ENCODE assay signal across 8 mouse cellular contexts in the genomic region with DNA sequence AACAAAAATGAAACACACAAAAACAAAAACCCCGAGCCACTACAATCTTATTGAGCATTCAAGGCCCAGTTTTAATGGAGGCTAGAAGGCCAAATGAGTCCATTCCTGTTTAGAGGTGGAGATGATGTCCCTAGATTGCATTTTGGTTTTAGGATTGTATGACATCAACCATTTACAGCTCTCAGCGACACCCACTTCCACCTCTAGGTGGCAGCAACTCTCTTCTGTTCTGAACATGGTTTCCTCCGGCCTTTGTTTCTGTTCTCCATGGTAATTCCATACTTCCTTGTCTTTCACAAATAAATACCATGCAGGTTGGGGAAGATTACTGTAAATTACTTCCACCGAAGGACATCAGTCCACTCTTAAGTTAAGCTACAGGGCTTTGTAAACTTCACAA.
DNase-seq lines count a peak whose midpoint lies in the region; ATAC-seq lines count a peak whose summit lies in the region.
"Had no signal": no experiment of that assay in that cellular context is flagged by ENCODE, and none has a peak within 500 bp of the region (broad histone marks: within the 10 kb centered on the region; RNA-seq: fewer than 3 reads in every experiment).

No protein-coding gene starts in this region.

- no peak overlapping the region for H3K4me2 ChIP-seq in forebrain, embryonic 11.5 days (ENCODE audit: low read depth, low read length, severe bottlenecking)

- no peaks in the 10 kb centered on the region for H3K9me3 ChIP-seq in forebrain, embryonic 11.5 days (ENCODE audit: control insufficient read depth, low read length)
- no peaks in the 10 kb centered on the region for H3K9me3 ChIP-seq in hindbrain, embryonic 10.5 days

- ATAC-seq in forebrain, embryonic 11.5 days (replicated peaks; ENCODE audit: low FRiP score), result peak; percentile 80

- H3K36me3 ChIP-seq in forebrain, embryonic 11.5 days (ENCODE audit: control insufficient read depth, insufficient read depth, low read length), result no peaks in the 10 kb centered on the region
- no peaks in the 10 kb centered on the region for H3K36me3 ChIP-seq in hindbrain, embryonic 10.5 days

- H3K27me3 ChIP-seq in forebrain, embryonic 11.5 days (ENCODE audit: control insufficient read depth, insufficient read depth, low read length), result no peaks in the 10 kb centered on the region
- no peaks in the 10 kb centered on the region for H3K27me3 ChIP-seq in hindbrain, embryonic 10.5 days (ENCODE audit: insufficient read depth, poor library complexity, severe bottlenecking)

- peak; percentile 64 for DNase-seq in Muller cell, postnatal 12 days (ENCODE audit: inconsistent ontology term)
- peak; percentile 49 for DNase-seq in c-Kit-positive CD71-negative TER-119-negative erythroid progenitor cells, embryonic 14.5 days (ENCODE audit: low read depth)
- peak; percentile 81 for DNase-seq in forebrain, embryonic 11.5 days (ENCODE audit: low spot score)
- peak; percentile 73 for DNase-seq in hindbrain, embryonic 10.5 days (ENCODE audit: low spot score)
- DNase-seq in layer of hippocampus, adult 9-10 months (ENCODE audit: low spot score), result peak; percentile 73
- DNase-seq in lung, postnatal 36 days, result peak; percentile 84
- DNase-seq in right cerebral cortex, postnatal 10 days (ENCODE audit: low spot score in 2 of 2), result peak; percentile 83 to 89

- 14% methylated on average over 4 of the region's 4 CpGs for WGBS in forebrain, embryonic 11.5 days
- WGBS in hindbrain, embryonic 10.5 days, result 9% methylated on average over 4 of the region's 4 CpGs

- no peaks in the 10 kb centered on the region for H3K4me1 ChIP-seq in forebrain, embryonic 11.5 days (replicated peaks; ENCODE audit: control insufficient read depth, insufficient read depth, low read length)
- no peaks in the 10 kb centered on the region for H3K4me1 ChIP-seq in hindbrain, embryonic 10.5 days (replicated peaks)

- no peak overlapping the region for H3K9ac ChIP-seq in forebrain, embryonic 11.5 days (ENCODE audit: low read length)

- no peak overlapping the region for H3K27ac ChIP-seq in forebrain, embryonic 11.5 days (ENCODE audit: low read depth, low read length)
- 0 out of 2 replicates have a peak overlapping the region, but pooled peaks have one; percentile 40 for H3K27ac ChIP-seq in hindbrain, embryonic 10.5 days
- H3K27ac ChIP-seq: macrophage had no signal

- no peak overlapping the region for H3K4me3 ChIP-seq in forebrain, embryonic 11.5 days (ENCODE audit: low read depth, low read length)
- no peak overlapping the region for H3K4me3 ChIP-seq in hindbrain, embryonic 10.5 days
